ENCODE assay signal across 8 mouse cellular contexts in genomic region chr9:73040080-73040479, GRCm38 (mm10). TPM values are rescaled to one million over a fixed set of nuclear protein-coding genes. Genes with fewer than 3 reads are reported as not detected.
DNase-seq lines count a peak whose midpoint lies in the region; ATAC-seq lines count a peak whose summit lies in the region.

TSS of gene Pigb (minus strand) at chr9:73040378.

- no peaks in the 10 kb centered on the region for H3K9me3 ChIP-seq in neural tube, embryonic 11.5 days (ENCODE audit: control insufficient read depth, low read length)
- H3K9me3 ChIP-seq in hindbrain, embryonic 15.5 days, result no peaks in the 10 kb centered on the region

- H3K27me3 ChIP-seq in neural tube, embryonic 11.5 days (ENCODE audit: control insufficient read depth, insufficient read depth, low read length), result no peaks in the 10 kb centered on the region
- H3K27me3 ChIP-seq in hindbrain, embryonic 15.5 days, result no peaks in the 10 kb centered on the region

- peak within 1 kb of the TSS; percentile 21 for H3K27ac ChIP-seq in neural tube, embryonic 11.5 days (ENCODE audit: low read depth, low read length)
- H3K27ac ChIP-seq in hindbrain, embryonic 15.5 days (replicated peaks), result peak within 1 kb of the TSS; percentile 88
- H3K27ac ChIP-seq in macrophage, result peak within 1 kb of the TSS; percentile 68

- peaks cover 9% of the 10 kb centered on the region for H3K4me1 ChIP-seq in neural tube, embryonic 11.5 days (ENCODE audit: control insufficient read depth, insufficient read depth, low read length)
- peaks cover 30% of the 10 kb centered on the region for H3K4me1 ChIP-seq in hindbrain, embryonic 15.5 days (replicated peaks)

- peak; percentile 32; the same call in 1 of the 2 replicates for ATAC-seq in neural tube, embryonic 11.5 days (ENCODE audit: insufficient read depth, low FRiP score, low TSS enrichment)
- ATAC-seq in hindbrain, embryonic 15.5 days (ENCODE audit: low FRiP score, low read depth), result no peak

- 34% methylated on average over 6 of the region's 6 CpGs for WGBS in neural tube, embryonic 11.5 days
- WGBS in hindbrain, embryonic 15.5 days, result 33% methylated on average over 6 of the region's 6 CpGs
- 27% methylated on average over 6 of the region's 6 CpGs for WGBS in macrophage (ENCODE audit: missing documents)

- peak within 1 kb of the TSS; percentile 84 for H3K9ac ChIP-seq in neural tube, embryonic 11.5 days (ENCODE audit: low read length)
- H3K9ac ChIP-seq in hindbrain, embryonic 15.5 days, result peak within 1 kb of the TSS; percentile 90

- DNase-seq in adrenal gland, adult (ENCODE audit: inconsistent age in 2 of 2, low spot score in 1 of 2), result peak; percentile 56 to 74
- no peak for DNase-seq in adrenal gland, postnatal 10 days
- no peak for DNase-seq in neural tube, embryonic 11.5 days (ENCODE audit: low spot score)
- DNase-seq in neural tube, embryonic 10.5 days (ENCODE audit: extremely low spot score, low spot score), result no peak
- DNase-seq in retina, postnatal 1 day, result no peak
- no peak for DNase-seq in embryo, embryonic 10 days (ENCODE audit: low spot score)

- H3K36me3 ChIP-seq in neural tube, embryonic 11.5 days (ENCODE audit: control insufficient read depth, insufficient read depth, low read length), result no peaks in the 10 kb centered on the region
- H3K36me3 ChIP-seq in hindbrain, embryonic 15.5 days, result no peaks in the 10 kb centered on the region; the same call in 1 of the 2 replicates
- no peaks in the 10 kb centered on the region for H3K36me3 ChIP-seq in macrophage (ENCODE audit: inconsistent target)

- peak within 1 kb of the TSS; percentile 69 for H3K4me2 ChIP-seq in neural tube, embryonic 11.5 days (ENCODE audit: low read depth)
- H3K4me2 ChIP-seq in hindbrain, embryonic 15.5 days, result peak within 1 kb of the TSS; percentile 90

- H3K79me2 ChIP-seq in macrophage (ENCODE audit: inconsistent target), result peaks cover 18% of the 10 kb centered on the region

- peak within 1 kb of the TSS; percentile 80 for H3K4me3 ChIP-seq in neural tube, embryonic 11.5 days (ENCODE audit: low read depth, low read length)
- H3K4me3 ChIP-seq in hindbrain, embryonic 15.5 days, result peak within 1 kb of the TSS; percentile 89
- peak within 1 kb of the TSS; percentile 93 for H3K4me3 ChIP-seq in macrophage (ENCODE audit: inconsistent target)

RNA-seq across cellular contexts. Expression of gene Pigb, which starts in this region (rescaled TPM):
- total RNA-seq in adrenal gland, postnatal 10 days (2021), result 10 to 100 TPM in 1 of 2 experiments, 1 to 10 TPM in 1; 7.6 to 12.1 TPM
- polyA plus RNA-seq in neural tube, embryonic 11.5 days (2014; fragmentation: Nextera tagmentation; extraction: Ambion mirVana), result 16.1 and 17.7 TPM in 2 replicates
- polyA plus RNA-seq in hindbrain, embryonic 15.5 days (2015; fragmentation: Nextera tagmentation; extraction: Ambion mirVana), result 14.1 and 17.6 TPM in 2 replicates
- total RNA-seq in macrophage (2018; cell fraction: chromatin; rRNA removed), result 10 to 100 TPM in 17 of 26 experiments, 1 to 10 TPM in 9; 1.9 to 34.9 (median 14.9) TPM
- 10 to 100 TPM in 19 of 26 experiments, 1 to 10 TPM in 7; 7.2 to 14.5 (median 11.1) TPM for total RNA-seq in macrophage (2018; cell fraction: cytosol; rRNA removed)
- 10 to 100 TPM in 20 of 26 experiments, 1 to 10 TPM in 6; 3.8 to 39.0 (median 14.2) TPM for total RNA-seq in macrophage (2018; cell fraction: nucleus; rRNA removed)
- 7.1 to 9.0 TPM (median 7.5 TPM) in 3 replicates for polyA plus RNA-seq in macrophage (2018)

Comparison
In these comparisons a context has a peak if more than half of its experiments do, and no peak if none do; other contexts are left out.
1. DNase-seq: peak in adrenal gland, adult (2 of 2); none in adrenal gland, postnatal 10 days (single experiment), neural tube, embryonic 11.5 days (single experiment), neural tube, embryonic 10.5 days (single experiment), retina, postnatal 1 day (single experiment) and embryo, embryonic 10 days (single experiment).
2. H3K27ac ChIP-seq: peak in every context shown above with its lines; median percentile 88 in hindbrain, embryonic 15.5 days; 68 in macrophage; 21 in neural tube, embryonic 11.5 days.
3. Peak in every context shown above with its lines, with median percentiles within 50 percentile points of each other: H3K4me3 ChIP-seq.